Mouse (Mus musculus) heart, embryonic 16.5 days (tissue): ENCODE data around the gene Soga1. TPM values are rescaled to one million over a fixed set of nuclear protein-coding genes. Genes with fewer than 3 reads are reported as not detected.

ENCODE experiments used
- ATAC-seq: fragments of 200-750 bp; cut with Nextera tagmentation; replicated peaks from 2 replicates; pipeline ENCODE4 v1.8.0; 2017; ENCODE audit warnings: moderate number of reproducible peaks; ENCODE audit not compliant: insufficient read depth, low FRiP score; ENCODE audit errors: extremely low read depth
- H3K27ac ChIP-seq: fragments of 300-500 bp; sonication (generic); 2 replicates; pipeline ENCODE4 v1.5.1; 2014; ENCODE audit warnings: mild to moderate bottlenecking, low read length, control low read depth, moderate library complexity
- H3K27me3 ChIP-seq: fragments of 300-500 bp; sonication (generic); 2 replicates; pipeline ENCODE4 v1.6.1; 2014; ENCODE audit warnings: low read length, mixed read lengths; ENCODE audit not compliant: control insufficient read depth, insufficient read depth
- H3K36me3 ChIP-seq: fragments of 300-500 bp; sonication (generic); 2 replicates; pipeline ENCODE4 v1.6.1; 2014; ENCODE audit not compliant: control insufficient read depth, insufficient read depth
- H3K4me1 ChIP-seq: fragments of 300-500 bp; sonication (generic); 2 replicates; pipeline ENCODE4 v1.6.1; 2014; ENCODE audit warnings: low read length, mixed read lengths; ENCODE audit not compliant: control insufficient read depth, insufficient read depth
- H3K4me2 ChIP-seq: fragments of 300-500 bp; sonication (generic); 2 replicates; pipeline ENCODE4 v1.6.1; 2014; ENCODE audit warnings: low read depth, mild to moderate bottlenecking, control low read depth, low read length
- H3K4me3 ChIP-seq: fragments of 300-500 bp; sonication (generic); 2 replicates; pipeline ENCODE4 v1.5.1; 2014; ENCODE audit warnings: mild to moderate bottlenecking, control low read depth, low read length
- H3K9ac ChIP-seq: fragments of 300-500 bp; sonication (generic); 2 replicates; pipeline ENCODE4 v1.6.1; 2014; ENCODE audit warnings: low read length, control low read depth
- H3K9me3 ChIP-seq: fragments of 300-500 bp; sonication (generic); replicated peaks from 2 replicates; pipeline ENCODE4 v1.6.1; 2016; ENCODE audit warnings: low read length; ENCODE audit not compliant: control insufficient read depth
- WGBS: fragments of 180-500 bp; shearing (Covaris S2); extraction: QIAGEN DNeasy Blood & Tissue Kit; methylation state at CpG from one replicate; pipeline ENCODE4 v1.1.7; 2014; 5-methylcytosine and 5-hydroxymethylcytosine counted together
- polyA plus RNA-seq: library from polyadenylated mRNA; unstranded; fragments of >200 nt; fragmentation: Nextera tagmentation; extraction: Ambion mirVana; gene quantifications from 2 replicates; pipeline ENCODE4 v1.2.1, GENCODE M21; 2015

Gene Soga1
- polyA plus RNA-seq, 1 experiment from 2014 or later, result 1.7 TPM

DNA sequence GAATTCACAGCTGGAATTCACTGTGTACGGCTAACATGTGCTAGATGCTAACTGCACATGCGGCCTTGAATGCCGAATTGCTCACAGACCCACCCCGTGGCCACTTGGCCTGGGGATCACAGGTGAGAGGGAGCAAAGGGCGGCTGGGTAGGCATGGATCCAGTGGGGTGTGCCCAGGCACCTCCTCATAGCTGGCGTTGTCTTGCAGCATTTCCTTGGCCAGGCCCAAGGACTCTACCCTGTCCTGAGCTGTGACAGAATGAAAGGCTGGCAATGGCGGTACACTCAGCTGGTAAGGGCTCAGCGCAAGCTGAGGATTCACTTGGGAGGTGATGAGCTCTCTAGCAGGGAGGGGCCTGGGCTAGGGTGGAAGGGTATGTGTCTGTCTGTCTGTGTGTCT is 7.7 kb upstream of the Soga1 start, which contains the start of gene Tldc2:
Tldc2 (plus strand) TSS at position 260 of the 400 bp plus-strand sequence.
- H3K36me3 ChIP-seq, result no peaks in the 10 kb centered on the region
- no peak within 1 kb of the TSS for H3K4me3 ChIP-seq
- no peaks in the 10 kb centered on the region; the same call in 1 of the 2 replicates for H3K27me3 ChIP-seq
- WGBS, result 89% methylated on average over 8 of the region's 8 CpGs
- H3K4me2 ChIP-seq, result no peak within 1 kb of the TSS
- no peaks in the 10 kb centered on the region for H3K9me3 ChIP-seq
- ATAC-seq, result no peak
- no peak within 1 kb of the TSS for H3K27ac ChIP-seq
- H3K4me1 ChIP-seq, result peaks cover 11% of the 10 kb centered on the region
- H3K9ac ChIP-seq, result no peak within 1 kb of the TSS

DNA sequence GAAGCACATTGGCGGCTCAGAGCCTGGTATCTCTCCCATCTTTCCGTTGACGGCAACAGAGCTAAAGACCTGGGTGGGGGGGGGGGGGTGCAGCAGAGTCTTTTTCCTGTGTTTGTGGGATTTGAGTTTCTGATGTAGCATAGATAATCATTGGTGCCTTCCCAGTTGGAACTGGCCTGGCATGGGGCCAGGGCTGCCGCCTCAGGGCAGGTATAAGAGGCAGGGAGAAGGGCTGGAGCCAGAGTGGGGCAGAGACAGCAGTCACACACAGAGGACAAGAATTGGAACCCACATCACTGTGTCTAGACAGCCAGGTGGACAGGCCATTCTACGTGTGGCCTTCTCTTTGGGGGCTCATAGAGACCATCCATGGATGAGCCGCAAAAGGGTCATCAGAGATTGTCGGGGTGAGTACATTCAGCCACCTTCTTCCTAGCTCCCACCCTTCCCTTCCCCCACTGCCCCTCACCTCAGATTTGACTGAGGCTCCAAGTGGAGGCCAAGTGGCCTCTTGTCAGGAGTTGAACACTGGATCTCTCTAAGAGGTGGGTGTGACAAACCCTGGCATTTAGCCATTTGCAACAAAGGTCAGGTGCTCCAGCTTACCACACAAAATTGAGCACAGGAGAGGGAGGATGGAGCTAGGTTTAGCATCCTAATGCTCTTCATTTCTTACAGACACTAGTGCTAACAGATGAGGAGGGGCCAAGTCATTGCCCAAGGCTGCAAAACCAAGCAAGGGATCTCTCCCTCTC is 6.0 kb upstream of the Soga1 start:
- H3K27ac ChIP-seq, result no peak overlapping the region
- H3K9ac ChIP-seq, result no peak overlapping the region
- no peak overlapping the region for H3K4me3 ChIP-seq
- H3K4me1 ChIP-seq, result peaks cover 7% of the 10 kb centered on the region; the same call in 1 of the 2 replicates
- 0 out of 2 replicates have a peak, but pooled peaks have one; percentile 28 for ATAC-seq
- H3K36me3 ChIP-seq, result no peaks in the 10 kb centered on the region
- H3K4me2 ChIP-seq, result no peak overlapping the region
- WGBS, result 75% methylated on average over 7 of the region's 7 CpGs
- no peaks in the 10 kb centered on the region for H3K9me3 ChIP-seq
- H3K27me3 ChIP-seq, result no peaks in the 10 kb centered on the region; the same call in 1 of the 2 replicates

DNA sequence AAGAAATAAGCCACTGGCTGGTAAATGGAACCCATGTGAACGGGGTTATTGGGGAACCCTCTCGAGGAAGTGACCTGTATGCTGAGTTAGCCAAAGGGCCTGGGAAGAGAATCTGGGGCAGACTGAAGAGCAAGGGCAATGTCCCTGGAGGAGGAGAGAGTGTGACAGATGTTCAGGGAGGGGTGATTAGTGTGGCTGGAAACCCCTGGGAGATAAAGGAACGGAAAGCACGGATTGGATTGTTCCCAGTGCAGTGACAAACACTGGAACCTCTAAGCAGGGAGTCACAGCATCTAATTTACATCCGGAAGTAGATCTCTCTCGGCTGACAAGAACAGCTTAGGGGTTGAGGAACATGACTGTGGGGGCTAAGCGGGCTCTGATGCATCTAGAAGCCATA is 2.9 kb upstream of the Soga1 start:
- WGBS, result 24% methylated on average over 7 of the region's 7 CpGs
- Histone ChIP-seq H3K4me2 (no peak overlapping the region), H3K36me3 (no peaks in the 10 kb centered on the region), H3K27ac (no peak overlapping the region), H3K9me3 (no peaks in the 10 kb centered on the region), H3K27me3 (no peaks in the 10 kb centered on the region), H3K4me1 (peaks cover 10% of the 10 kb centered on the region), H3K4me3 (no peak overlapping the region), H3K9ac (no peak overlapping the region)
- ATAC-seq, result no peak

DNA sequence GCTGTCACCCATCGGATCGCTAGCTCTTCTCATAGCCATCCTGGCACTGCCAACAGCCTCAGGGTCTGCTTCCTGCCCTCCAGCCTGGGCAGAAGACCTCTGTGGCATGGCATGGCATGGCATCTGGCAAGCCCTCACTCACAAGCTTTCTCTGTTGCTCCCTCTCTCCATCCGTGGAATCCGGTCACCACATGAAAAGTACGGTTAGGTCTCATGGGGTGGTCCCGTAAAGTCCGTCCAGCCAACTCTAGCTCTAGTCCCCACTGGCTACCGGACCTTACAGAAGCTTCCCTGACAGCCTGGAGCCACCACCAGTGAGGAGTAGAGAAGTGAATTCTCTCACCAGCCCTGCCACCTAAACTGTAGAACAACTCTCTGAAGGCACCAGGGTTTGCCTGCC is 2.3 kb upstream of the Soga1 start:
- Histone ChIP-seq H3K27me3 (no peaks in the 10 kb centered on the region), H3K4me2 (no peak overlapping the region), H3K4me3 (no peak overlapping the region), H3K27ac (no peak overlapping the region), H3K36me3 (no peaks in the 10 kb centered on the region), H3K9ac (no peak overlapping the region), H3K4me1 (peaks cover 16% of the 10 kb centered on the region), H3K9me3 (no peaks in the 10 kb centered on the region)
- ATAC-seq, result no peak
- 91% methylated on average over 8 of the region's 8 CpGs for WGBS

DNA sequence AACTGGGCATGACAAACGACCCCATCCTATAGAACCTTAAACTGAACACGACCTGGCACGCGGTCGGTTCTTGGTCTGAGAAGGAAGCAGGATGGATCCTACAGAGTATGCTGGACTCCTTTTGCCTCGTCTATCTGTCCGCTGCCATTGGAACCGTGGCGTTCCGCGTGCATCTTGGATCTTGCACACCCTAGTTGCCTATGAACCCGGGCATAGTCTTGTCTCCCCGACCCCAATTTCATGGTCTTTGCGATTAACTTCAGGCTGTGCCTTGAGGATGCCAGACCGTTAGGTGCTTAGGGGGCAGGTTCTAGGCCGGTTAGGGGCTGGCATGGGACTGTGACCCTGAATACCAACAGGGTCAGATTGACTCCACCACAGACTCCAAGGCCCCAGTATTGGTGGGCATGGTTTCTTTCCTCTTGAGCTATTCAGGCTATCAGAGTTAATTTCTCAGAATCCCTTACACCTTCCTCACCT is 687 bp upstream of the Soga1 start:
- peak overlapping the region; percentile 91 for H3K9ac ChIP-seq
- peak overlapping the region; percentile 91 for H3K4me2 ChIP-seq
- WGBS, result 15% methylated on average over 16 of the region's 16 CpGs
- H3K27ac ChIP-seq, result peak overlapping the region; percentile 88
- ATAC-seq, result no peak
- no peaks in the 10 kb centered on the region for H3K27me3 ChIP-seq
- H3K4me3 ChIP-seq, result peak overlapping the region; percentile 86
- H3K4me1 ChIP-seq, result peaks cover 32% of the 10 kb centered on the region
- no peaks in the 10 kb centered on the region for H3K9me3 ChIP-seq
- H3K36me3 ChIP-seq, result no peaks in the 10 kb centered on the region

DNA sequence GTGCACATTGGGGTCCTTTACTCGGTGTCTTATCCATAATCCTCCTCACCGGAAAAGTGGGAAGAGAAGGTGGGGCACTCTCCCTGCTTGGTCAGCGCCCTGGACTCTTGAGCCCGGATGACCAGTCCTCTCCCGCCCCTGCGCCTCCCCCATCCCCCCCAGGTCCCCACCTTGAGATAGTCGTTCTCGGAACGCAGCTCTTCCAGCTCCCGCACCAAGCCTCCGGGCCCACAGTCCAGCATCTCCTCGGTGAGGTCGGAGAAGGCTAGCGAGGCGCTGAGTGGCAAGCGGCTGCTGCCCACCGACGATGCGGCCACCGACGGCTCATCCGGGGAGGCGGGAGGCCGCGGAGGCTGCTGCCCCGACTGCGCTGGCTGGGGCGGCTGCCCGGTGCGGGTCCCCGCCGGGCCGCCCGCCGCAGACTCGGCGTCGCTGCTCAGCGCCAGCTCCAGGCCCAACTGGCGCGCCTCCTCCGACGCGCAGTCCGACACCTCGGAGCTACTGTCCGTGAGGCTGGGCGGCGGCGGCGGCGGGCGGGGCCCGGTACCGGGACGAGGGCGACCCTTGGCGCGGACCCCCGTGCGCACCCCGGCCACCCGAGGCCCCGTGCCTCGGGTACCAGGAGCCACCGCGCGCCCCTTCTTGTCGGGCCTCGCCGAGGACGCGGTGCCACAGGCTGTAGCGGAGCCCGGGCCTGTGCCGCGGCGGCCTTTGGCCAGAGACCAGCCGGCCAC is 828 bp downstream of the Soga1 start:
- WGBS, result under 1% methylated on average over 75 of the region's 79 CpGs
- peak overlapping the region; percentile 91 for H3K9ac ChIP-seq
- no peaks in the 10 kb centered on the region for H3K9me3 ChIP-seq
- peak overlapping the region; percentile 86 for H3K4me3 ChIP-seq
- peak; percentile 4; the same call in 1 of the 2 replicates for ATAC-seq
- H3K36me3 ChIP-seq, result no peaks in the 10 kb centered on the region
- peak overlapping the region; percentile 88 for H3K27ac ChIP-seq
- peaks cover 47% of the 10 kb centered on the region for H3K4me1 ChIP-seq
- H3K27me3 ChIP-seq, result no peaks in the 10 kb centered on the region
- H3K4me2 ChIP-seq, result peak overlapping the region; percentile 91

DNA sequence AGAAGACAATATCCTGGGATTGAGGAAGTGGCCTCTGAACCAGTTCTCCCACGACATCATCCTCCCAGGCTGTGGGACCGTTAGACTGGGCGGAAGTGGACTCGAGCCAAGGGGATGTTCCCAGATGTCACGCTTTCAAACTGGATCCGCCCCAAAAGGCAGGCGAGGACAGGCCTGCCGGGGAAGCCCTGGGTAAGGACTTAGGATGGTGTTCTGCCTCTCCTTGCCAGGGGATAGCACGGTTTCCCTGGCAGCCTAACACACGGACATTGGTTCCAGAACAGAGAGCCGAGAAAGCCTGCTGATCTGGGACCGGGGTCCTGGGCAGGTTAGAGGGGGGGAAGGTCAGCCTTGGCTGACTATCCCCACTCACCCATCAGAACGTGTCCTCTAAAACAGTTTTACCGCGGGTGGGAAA is 1.4 kb downstream of the Soga1 start:
- Histone ChIP-seq H3K27ac (peak overlapping the region; percentile 88), H3K4me1 (peaks cover 52% of the 10 kb centered on the region), H3K9me3 (no peaks in the 10 kb centered on the region), H3K4me3 (peak overlapping the region; percentile 86), H3K9ac (peak overlapping the region; percentile 91), H3K36me3 (no peaks in the 10 kb centered on the region), H3K27me3 (no peaks in the 10 kb centered on the region), H3K4me2 (peak overlapping the region; percentile 91)
- ATAC-seq, result peak; percentile 34
- 3% methylated on average over 15 of the region's 15 CpGs for WGBS

DNA sequence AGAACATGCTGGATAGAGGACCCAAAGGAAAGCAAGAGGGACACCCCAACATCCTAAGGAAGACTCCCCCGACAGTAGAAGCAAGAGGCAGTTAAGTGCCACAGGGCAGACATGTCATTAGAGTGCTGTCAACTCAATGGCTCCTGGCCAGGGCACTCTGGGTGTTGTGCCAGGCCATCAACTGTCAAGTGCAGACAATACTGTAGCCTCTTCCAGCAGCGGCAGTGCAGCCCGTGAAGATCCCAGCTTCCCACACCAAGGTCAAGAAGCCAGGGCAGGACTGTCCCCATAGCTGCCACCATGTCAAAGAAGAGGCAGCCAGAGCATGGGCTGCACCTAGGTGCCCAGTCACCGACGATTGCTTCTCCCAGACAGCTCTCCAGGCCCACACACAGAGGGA is 1.9 kb downstream of the Soga1 start:
- Histone ChIP-seq H3K36me3 (no peaks in the 10 kb centered on the region), H3K9ac (peak overlapping the region; percentile 91), H3K27me3 (no peaks in the 10 kb centered on the region), H3K4me1 (peaks cover 55% of the 10 kb centered on the region), H3K9me3 (no peaks in the 10 kb centered on the region), H3K27ac (peak overlapping the region; percentile 88), H3K4me2 (peak overlapping the region; percentile 91), H3K4me3 (peak overlapping the region; percentile 86)
- WGBS, result 10% methylated on average over 5 of the region's 5 CpGs
- ATAC-seq, result no peak

DNA sequence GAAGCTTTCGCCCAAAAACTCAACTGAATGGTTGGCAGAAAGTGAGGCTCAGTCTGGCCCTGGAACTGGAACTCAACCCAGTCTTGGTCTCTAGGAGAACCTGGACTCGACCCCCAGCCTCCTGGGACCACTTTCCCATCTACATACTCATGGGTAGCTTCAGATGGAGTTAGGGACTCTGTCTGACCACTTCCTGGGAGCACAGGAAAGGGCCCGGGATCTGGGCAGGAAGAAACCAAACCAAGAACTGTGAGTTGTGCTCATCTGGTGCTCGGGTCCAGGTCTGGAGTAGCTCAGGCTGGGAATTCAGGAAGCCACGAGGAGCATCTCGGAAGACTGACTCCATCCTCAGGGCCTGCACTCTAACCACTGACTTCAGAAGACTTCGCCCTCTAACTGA is 2.5 kb downstream of the Soga1 start:
- peak overlapping the region; percentile 91 for H3K9ac ChIP-seq
- H3K9me3 ChIP-seq, result no peaks in the 10 kb centered on the region
- peak overlapping the region; percentile 47 for H3K27ac ChIP-seq
- no peaks in the 10 kb centered on the region for H3K36me3 ChIP-seq
- peak overlapping the region; percentile 86 for H3K4me3 ChIP-seq
- no peak for ATAC-seq
- H3K27me3 ChIP-seq, result no peaks in the 10 kb centered on the region
- WGBS, result 71% methylated on average over 7 of the region's 7 CpGs
- H3K4me1 ChIP-seq, result peaks cover 57% of the 10 kb centered on the region
- H3K4me2 ChIP-seq, result peak overlapping the region; percentile 91
